Mouse (Mus musculus): ENCODE measurements around the gene Mybpc2. TPM values are rescaled to one million over a fixed set of nuclear protein-coding genes. Genes with fewer than 3 reads are reported as not detected.

Mybpc2 gene
- polyA plus RNA-seq, 1 experiment, result 4.7 TPM

- Histone ChIP-seq H3K27me3 (ENCODE audit: control insufficient read depth, insufficient read depth, insufficient read length) (peaks cover 42% of the 10 kb centered on the region), H3ac (ENCODE audit: control insufficient read depth, insufficient read length) (no peak overlapping the region), H3K79me2 (ENCODE audit: control insufficient read depth, insufficient read depth) (no peaks in the 10 kb centered on the region), H3K36me3 (ENCODE audit: control insufficient read depth, insufficient read depth) (no peaks in the 10 kb centered on the region), H3K4me2 (ENCODE audit: low read depth) (no peak overlapping the region), H3K4me3 (no peak overlapping the region)
- TF ChIP-seq TCF3 (IDR thresholded peaks at IDR 0.05; ENCODE audit: insufficient read length, low read depth), result no peak
- no peak for TF ChIP-seq POLR2A (IDR thresholded peaks at IDR 0.05; ENCODE audit: insufficient read length, low read depth)
- TF ChIP-seq SRF (IDR thresholded peaks at IDR 0.05; ENCODE audit: control insufficient read depth, insufficient read length, low read depth), result no peak
- TF ChIP-seq USF1 (IDR thresholded peaks at IDR 0.05; ENCODE audit: low read depth), result no peak
- TF ChIP-seq E2F4 (IDR thresholded peaks at IDR 0.05; ENCODE audit: insufficient read depth), result no peak
- no peak for TF ChIP-seq MAX (IDR thresholded peaks at IDR 0.05; ENCODE audit: low read depth)
- no peak for TF ChIP-seq TCF12 (IDR thresholded peaks at IDR 0.05; ENCODE audit: insufficient read depth, poor library complexity, severe bottlenecking)
- no peak for TF ChIP-seq CEBPB (IDR thresholded peaks at IDR 0.05; ENCODE audit: insufficient read depth, poor library complexity, severe bottlenecking)
- TF ChIP-seq POLR2AphosphoS2 (IDR thresholded peaks at IDR 0.05; ENCODE audit: insufficient read length, low read depth), result no peak
- no peak for TF ChIP-seq REST (IDR thresholded peaks at IDR 0.05; ENCODE audit: insufficient read depth, insufficient read length)
- TF ChIP-seq MYOD1 (IDR thresholded peaks at IDR 0.05; ENCODE audit: control insufficient read depth in 1 of 3, insufficient read length in 2 of 3, low read depth in 2 of 3), result no peak
- no peak for TF ChIP-seq MYOG (IDR thresholded peaks at IDR 0.05; ENCODE audit: control insufficient read depth in 1 of 3, insufficient read depth in 1 of 3, insufficient read length in 2 of 3, low read depth in 2 of 3)
Measured at GRCm38 (mm10) chr7:44568803-44569202, 44.3 kb upstream of the Mybpc2 start.

- H3K4me3 ChIP-seq, result no peak overlapping the region
- H3K79me2 ChIP-seq (ENCODE audit: control insufficient read depth, insufficient read depth), result no peaks in the 10 kb centered on the region
- H3K36me3 ChIP-seq (ENCODE audit: control insufficient read depth, insufficient read depth), result no peaks in the 10 kb centered on the region
- H3K4me2 ChIP-seq (ENCODE audit: low read depth), result no peak overlapping the region
- peaks cover 27% of the 10 kb centered on the region for H3K27me3 ChIP-seq (ENCODE audit: control insufficient read depth, insufficient read depth, insufficient read length)
- TF ChIP-seq POLR2A (IDR thresholded peaks at IDR 0.05; ENCODE audit: insufficient read length, low read depth), result no peak
- no peak for TF ChIP-seq MYOG (IDR thresholded peaks at IDR 0.05; ENCODE audit: control insufficient read depth in 1 of 3, insufficient read depth in 1 of 3, insufficient read length in 2 of 3, low read depth in 2 of 3)
- no peak for TF ChIP-seq MAX (IDR thresholded peaks at IDR 0.05; ENCODE audit: low read depth)
- no peak for TF ChIP-seq SRF (IDR thresholded peaks at IDR 0.05; ENCODE audit: control insufficient read depth, insufficient read length, low read depth)
- TF ChIP-seq TCF3 (IDR thresholded peaks at IDR 0.05; ENCODE audit: insufficient read length, low read depth), result no peak
- no peak for TF ChIP-seq MYOD1 (IDR thresholded peaks at IDR 0.05; ENCODE audit: control insufficient read depth in 1 of 3, insufficient read length in 2 of 3, low read depth in 2 of 3)
- TF ChIP-seq TCF12 (IDR thresholded peaks at IDR 0.05; ENCODE audit: insufficient read depth, poor library complexity, severe bottlenecking), result no peak
- TF ChIP-seq POLR2AphosphoS2 (IDR thresholded peaks at IDR 0.05; ENCODE audit: insufficient read length, low read depth), result no peak
- TF ChIP-seq REST (IDR thresholded peaks at IDR 0.05; ENCODE audit: insufficient read depth, insufficient read length), result no peak
- no peak for TF ChIP-seq CEBPB (IDR thresholded peaks at IDR 0.05; ENCODE audit: insufficient read depth, poor library complexity, severe bottlenecking)
- no peak for TF ChIP-seq USF1 (IDR thresholded peaks at IDR 0.05; ENCODE audit: low read depth)
- TF ChIP-seq E2F4 (IDR thresholded peaks at IDR 0.05; ENCODE audit: insufficient read depth), result no peak
- H3ac ChIP-seq (ENCODE audit: control insufficient read depth, insufficient read length), result no peak overlapping the region
Measured at GRCm38 (mm10) chr7:44565414-44565813, 41.0 kb upstream of the Mybpc2 start.

- TF ChIP-seq TCF3 (IDR thresholded peaks at IDR 0.05; ENCODE audit: insufficient read length, low read depth) (no peak), POLR2A (IDR thresholded peaks at IDR 0.05; ENCODE audit: insufficient read length, low read depth) (no peak), MYOD1 (IDR thresholded peaks at IDR 0.05; ENCODE audit: control insufficient read depth in 1 of 3, insufficient read length in 2 of 3, low read depth in 2 of 3) (no peak), SRF (IDR thresholded peaks at IDR 0.05; ENCODE audit: control insufficient read depth, insufficient read length, low read depth) (no peak), MAX (IDR thresholded peaks at IDR 0.05; ENCODE audit: low read depth) (no peak), POLR2AphosphoS2 (IDR thresholded peaks at IDR 0.05; ENCODE audit: insufficient read length, low read depth) (no peak), MYOG (IDR thresholded peaks at IDR 0.05; ENCODE audit: control insufficient read depth in 1 of 3, insufficient read depth in 1 of 3, insufficient read length in 2 of 3, low read depth in 2 of 3) (no peak), REST (IDR thresholded peaks at IDR 0.05; ENCODE audit: insufficient read depth, insufficient read length) (no peak)
- H3K4me3 ChIP-seq, result no peak overlapping the region
- H3K79me2 ChIP-seq (ENCODE audit: control insufficient read depth, insufficient read depth), result no peaks in the 10 kb centered on the region
- H3K4me2 ChIP-seq (ENCODE audit: low read depth), result no peak overlapping the region
- H3K36me3 ChIP-seq (ENCODE audit: control insufficient read depth, insufficient read depth), result no peaks in the 10 kb centered on the region
- peaks cover 21% of the 10 kb centered on the region for H3K27me3 ChIP-seq (ENCODE audit: control insufficient read depth, insufficient read depth, insufficient read length)
- no peak overlapping the region for H3ac ChIP-seq (ENCODE audit: control insufficient read depth, insufficient read length)
Measured at GRCm38 (mm10) chr7:44564486-44564885, 40.0 kb upstream of the Mybpc2 start.

GRCm38 (mm10) chr7:44563284-44563683 lies 38.8 kb upstream of the Mybpc2 start:
- TF ChIP-seq POLR2AphosphoS2 (IDR thresholded peaks at IDR 0.05; ENCODE audit: insufficient read length, low read depth), result no peak

More at GRCm38 (mm10) chr7:44563284-44563683, 38.8 kb upstream of the Mybpc2 start:
- Histone ChIP-seq H3K4me2 (ENCODE audit: low read depth) (no peak overlapping the region), H3K79me2 (ENCODE audit: control insufficient read depth, insufficient read depth) (no peaks in the 10 kb centered on the region), H3ac (ENCODE audit: control insufficient read depth, insufficient read length) (no peak overlapping the region), H3K27me3 (ENCODE audit: control insufficient read depth, insufficient read depth, insufficient read length) (peaks cover 21% of the 10 kb centered on the region), H3K4me3 (no peak overlapping the region), H3K36me3 (ENCODE audit: control insufficient read depth, insufficient read depth) (no peaks in the 10 kb centered on the region)
